Mouse (Mus musculus) pancreas, adult 10 weeks (tissue): ENCODE results near the gene Olfr453. TPM values are rescaled to one million over a fixed set of nuclear protein-coding genes. Genes with fewer than 3 reads are reported as not detected.

ENCODE experiments used
- polyA plus RNA-seq: library from polyadenylated mRNA; stranded (reverse); fragments of 350-450 nt; fragmentation: Illumina TruSeq; extraction: RNeasy Lipid Tissue Mini Kit (QIAGEN cat#74804); gene quantifications from one replicate; pipeline ENCODE4 v1.2.3, GENCODE M21; 2015; ENCODE audit warnings: low read depth, low replicate concordance; ENCODE audit not compliant: insufficient read depth

The Olfr453 gene
- not detected for polyA plus RNA-seq

DNA sequence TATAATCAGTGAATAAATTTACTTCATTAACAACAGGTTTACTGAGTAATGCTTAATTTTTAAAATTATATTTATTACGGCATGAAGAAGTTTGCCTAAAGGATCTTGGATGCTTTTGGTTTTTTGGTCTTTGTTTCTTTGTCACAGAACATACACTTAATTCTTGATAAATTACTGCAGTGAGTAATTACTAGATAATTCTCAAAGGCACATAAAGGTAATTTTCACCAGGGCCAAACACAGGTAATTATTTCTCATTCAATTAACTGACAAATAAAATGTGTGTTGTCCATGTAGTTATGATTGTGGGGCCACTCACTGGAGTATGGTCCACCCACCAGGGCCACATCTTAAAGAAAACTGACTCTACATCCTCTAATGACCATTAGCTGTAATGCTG is at the start of gene Olfr453:
TSS of gene Olfr453 (plus strand) at position 301 of the 400 bp plus-strand sequence.

DNA sequence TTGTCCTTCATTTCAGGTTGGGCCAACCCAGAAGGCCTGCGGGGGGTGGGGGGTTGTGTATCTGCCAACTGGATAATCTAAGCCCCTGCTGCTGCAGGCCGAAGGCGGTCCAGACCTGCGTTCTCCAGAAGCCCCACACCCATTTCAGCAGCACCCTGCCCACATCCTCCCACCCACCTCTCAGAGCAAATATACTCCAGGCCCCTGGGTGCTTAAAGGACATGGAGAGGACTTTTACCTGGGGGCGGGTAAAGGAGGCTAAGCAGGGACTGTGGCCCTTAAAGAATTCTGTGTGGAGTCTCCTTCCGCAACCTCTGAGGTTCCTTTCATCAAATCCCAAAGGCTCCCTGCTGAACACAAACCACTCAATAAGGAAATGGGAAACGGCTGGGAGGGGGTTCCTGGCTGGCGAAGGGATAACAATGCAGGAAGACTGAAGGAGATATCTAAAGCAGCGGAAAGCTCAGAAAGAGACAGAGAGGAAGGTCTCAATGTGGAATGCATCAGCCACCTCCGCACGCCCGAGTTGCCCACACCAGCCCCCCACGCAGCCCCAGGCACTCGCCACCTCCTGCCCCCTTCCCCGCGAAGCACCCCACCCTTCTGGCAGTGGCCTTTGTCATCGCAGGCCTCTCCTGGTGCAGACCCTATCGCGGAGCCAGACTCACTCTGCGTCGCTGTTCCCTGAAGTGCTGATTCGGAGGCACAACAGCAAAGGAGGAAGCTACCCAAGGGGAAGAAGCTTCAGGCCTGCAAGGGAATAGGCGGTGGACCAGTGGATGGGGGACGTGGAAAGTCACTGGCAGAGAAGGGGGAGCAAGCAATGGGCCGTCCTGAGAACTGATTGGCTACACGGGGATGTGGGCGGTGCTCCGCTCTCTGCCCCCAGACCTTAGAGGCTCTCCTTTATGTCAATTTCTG is 29.6 kb upstream of the Olfr453 start, which contains the start of gene Tcaf1:
TSS of gene Tcaf1 (minus strand) at position 798 of the 921 bp plus-strand sequence.

DNA sequence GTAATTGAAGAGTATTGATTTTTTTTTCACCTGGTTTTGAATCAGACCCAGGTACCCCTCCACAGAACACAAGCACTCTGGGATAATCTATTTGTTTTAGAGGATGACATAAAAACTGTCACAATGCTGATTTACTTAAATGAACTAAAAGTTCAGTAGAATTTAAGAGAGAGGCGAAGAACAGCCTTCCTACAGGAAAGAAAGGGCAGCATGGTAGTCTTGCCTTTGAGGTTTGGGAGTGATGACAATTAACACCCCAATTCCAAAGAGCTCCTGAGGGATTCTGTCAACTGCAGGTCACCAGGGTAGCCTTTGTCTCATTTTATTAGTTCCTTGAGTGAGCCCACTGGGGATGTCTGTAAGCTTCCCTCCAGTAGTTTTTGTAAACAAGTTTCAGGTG is 16.9 kb downstream of the Olfr453 start, which contains the start of gene Olfr38:
TSS of gene Olfr38 (plus strand) at position 301 of the 400 bp plus-strand sequence.

DNA sequence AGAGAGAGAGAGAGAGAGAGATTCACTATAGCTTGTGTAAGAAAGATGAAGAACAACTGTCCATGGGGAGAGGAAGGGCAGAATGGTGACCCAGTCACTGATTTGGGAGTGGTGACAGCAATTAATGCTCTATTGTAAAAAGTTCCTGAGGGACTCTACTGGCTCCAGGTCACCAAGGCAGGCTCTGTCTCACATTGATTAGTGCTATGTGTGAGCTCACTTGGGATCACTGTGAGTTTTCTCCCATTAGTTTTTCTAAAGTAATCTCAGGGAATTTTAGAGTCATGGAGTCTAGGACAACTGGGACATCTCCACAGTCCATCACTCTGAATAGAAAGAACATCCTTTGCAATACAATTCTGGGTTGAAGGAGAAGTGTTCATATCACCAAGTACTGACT is 45.6 kb downstream of the Olfr453 start, which contains the start of gene Olfr452:
TSS of gene Olfr452 (plus strand) at position 301 of the 400 bp plus-strand sequence.

Other genes with a start within 250 kb of the Olfr453 start
- gene Olfr455, start 191.8 kb upstream of the Olfr453 start, polyA plus RNA-seq: not detected
- not detected for gene Tcaf3, start 141.7 kb upstream of the Olfr453 start, polyA plus RNA-seq
- gene Tcaf2, start 94.1 kb upstream of the Olfr453 start, polyA plus RNA-seq: 1.8 TPM
- 4.2 TPM for gene Tcaf1, start 29.3 kb upstream of the Olfr453 start, polyA plus RNA-seq
- gene Olfr38, start 17.0 kb downstream of the Olfr453 start, polyA plus RNA-seq: not detected
- gene Olfr452, start 45.7 kb downstream of the Olfr453 start, polyA plus RNA-seq: not detected
- not detected for gene Olfr450, start 72.6 kb downstream of the Olfr453 start, polyA plus RNA-seq
- gene Olfr449, start 95.0 kb downstream of the Olfr453 start, polyA plus RNA-seq: not detected
- not detected for gene Olfr448, start 151.1 kb downstream of the Olfr453 start, polyA plus RNA-seq
- not detected for gene Olfr447, start 169.5 kb downstream of the Olfr453 start, polyA plus RNA-seq
- not detected for gene Olfr446, start 182.0 kb downstream of the Olfr453 start, polyA plus RNA-seq
- not detected for gene Olfr444, start 209.7 kb downstream of the Olfr453 start, polyA plus RNA-seq